In the genomic region with DNA sequence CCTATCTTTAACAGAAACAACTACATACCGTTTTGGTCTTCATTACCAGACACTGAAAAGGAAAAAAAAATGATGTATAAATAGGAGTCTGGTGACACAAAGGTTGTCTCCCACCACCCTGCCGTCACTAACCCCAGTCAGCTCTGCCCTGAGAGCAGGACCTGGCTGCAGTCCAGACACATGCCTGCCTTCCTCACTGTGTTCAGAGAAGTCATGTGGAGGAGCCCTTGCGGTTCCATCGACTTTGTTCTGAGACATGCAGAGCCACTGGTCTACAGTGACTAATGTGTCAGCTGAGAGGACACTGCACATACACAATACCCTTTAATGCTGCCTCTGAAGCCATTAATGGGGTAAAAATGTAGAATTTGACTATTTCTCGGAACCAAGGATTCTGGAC, we compare ENCODE assay signal across 26 mouse cellular contexts. TPM values are rescaled to one million over a fixed set of nuclear protein-coding genes. Genes with fewer than 3 reads are reported as not detected.
DNase-seq lines count a peak whose midpoint lies in the region; ATAC-seq and TF ChIP-seq lines count a peak whose summit lies in the region.
"Had no signal": no experiment of that assay in that cellular context is flagged by ENCODE, and none has a peak within 500 bp of the region (broad histone marks: within the 10 kb centered on the region; RNA-seq: fewer than 3 reads in every experiment).

No protein-coding gene starts in this region.

- H3K79me2 ChIP-seq in heart, adult 2 months (replicated peaks; ENCODE audit: control insufficient read depth, insufficient read depth, low read length) = no peaks in the 10 kb centered on the region

- H3K9me3 ChIP-seq in heart, postnatal 0 days (replicated peaks; ENCODE audit: control insufficient read depth, low read length) = no peaks in the 10 kb centered on the region
- H3K9me3 ChIP-seq: forebrain, embryonic 10.5 days; hindbrain, embryonic 13.5 days; limb, embryonic 10.5 days; liver, embryonic 15.5 days; lung, embryonic 15.5 days; megakaryocyte, embryonic 14.5 days; midbrain, embryonic 13.5 days had no signal

- no peak overlapping the region for H3K4me2 ChIP-seq in heart, postnatal 0 days (ENCODE audit: low read depth, low read length)
- H3K4me2 ChIP-seq: hindbrain, embryonic 13.5 days; liver, embryonic 15.5 days; lung, embryonic 15.5 days; midbrain, embryonic 13.5 days had no signal

- 38% methylated on average over 5 of the region's 5 CpGs for WGBS in heart, postnatal 0 days
- 55% methylated on average over 5 of the region's 5 CpGs for WGBS in heart, adult 2 months

- H3K4me3 ChIP-seq in heart, postnatal 0 days (ENCODE audit: low read depth, low read length) = no peak overlapping the region
- H3K4me3 ChIP-seq in heart, adult 2 months = no peak overlapping the region
- H3K4me3 ChIP-seq in layer of hippocampus, adult 2 months = no peak overlapping the region
- H3K4me3 ChIP-seq: forebrain, embryonic 10.5 days; hindbrain, embryonic 13.5 days; left cerebral cortex, adult 2 months; limb, embryonic 10.5 days; liver, embryonic 15.5 days; lung, embryonic 15.5 days; megakaryocyte, embryonic 14.5 days; midbrain, embryonic 13.5 days had no signal

- no peaks in the 10 kb centered on the region; the same call in 1 of the 2 replicates for H3K4me1 ChIP-seq in heart, postnatal 0 days (ENCODE audit: control insufficient read depth, insufficient read depth)
- H3K4me1 ChIP-seq in heart, adult 2 months (ENCODE audit: control insufficient read depth, insufficient read depth, low read length) = no peaks in the 10 kb centered on the region
- H3K4me1 ChIP-seq: hindbrain, embryonic 13.5 days; liver, embryonic 15.5 days; lung, embryonic 15.5 days had no signal

- H3K36me3 ChIP-seq in heart, postnatal 0 days (replicated peaks; ENCODE audit: control insufficient read depth, insufficient read depth, low read length) = peaks cover 6% of the 10 kb centered on the region
- H3K36me3 ChIP-seq in heart, adult 2 months (ENCODE audit: control insufficient read depth, insufficient read depth, low read length) = no peaks in the 10 kb centered on the region

- peak; percentile 30 to 42 for DNase-seq in cerebellum, postnatal 10 days
- DNase-seq in heart, postnatal 0 days (ENCODE audit: low spot score) = peak; percentile 31
- no peak for DNase-seq in heart, adult 2 months
- no peak for DNase-seq in layer of hippocampus, adult 2 months (ENCODE audit: low spot score in 2 of 2)
- DNase-seq in layer of hippocampus, adult 9-10 months (ENCODE audit: low spot score) = no peak
- DNase-seq in brain, embryonic 14.5 days (ENCODE audit: low read depth) = peak; percentile 8
- DNase-seq: adrenal gland, postnatal 10 days; cerebellum, adult 9-10 months; gastrocnemius, postnatal 10 days; kidney, adult 2 months; kidney, postnatal 14 days; liver; lung, postnatal 36 days had no signal

- TF ChIP-seq EP300 in heart, postnatal 0 days (IDR thresholded peaks at IDR 0.05; ENCODE audit: low read depth) = no peak
- no peak for TF ChIP-seq EP300 in heart, adult 2 months (IDR thresholded peaks at IDR 0.05; ENCODE audit: insufficient read depth, low read depth, low read length)

- no peak overlapping the region for H3K27ac ChIP-seq in heart, postnatal 0 days (ENCODE audit: low read depth)
- H3K27ac ChIP-seq in heart, adult 2 months = no peak overlapping the region
- H3K27ac ChIP-seq in layer of hippocampus, adult 2 months = peak overlapping the region; percentile 28
- H3K27ac ChIP-seq: forebrain, embryonic 10.5 days; hindbrain, embryonic 13.5 days; left cerebral cortex, adult 2 months; limb, embryonic 10.5 days; liver, embryonic 15.5 days; lung, embryonic 15.5 days; midbrain, embryonic 13.5 days had no signal

- H3K27me3 ChIP-seq in heart, postnatal 0 days (ENCODE audit: control insufficient read depth, insufficient read depth, low read length) = no peaks in the 10 kb centered on the region
- no peaks in the 10 kb centered on the region for H3K27me3 ChIP-seq in heart, adult 2 months (ENCODE audit: control insufficient read depth, insufficient read depth, low read length)
- H3K27me3 ChIP-seq: hindbrain, embryonic 13.5 days; liver, embryonic 15.5 days; lung, embryonic 15.5 days; megakaryocyte, embryonic 14.5 days; midbrain, embryonic 13.5 days had no signal

- TF ChIP-seq POLR2A in heart, adult 2 months (IDR thresholded peaks at IDR 0.05; ENCODE audit: insufficient read depth, low read depth, low read length) = no peak
- no peak for TF ChIP-seq POLR2A in brain, embryonic 14.5 days (IDR thresholded peaks at IDR 0.05; ENCODE audit: borderline replicate concordance, extremely low read depth, insufficient read depth, insufficient read length, poor library complexity, severe bottlenecking)

- no peak for ATAC-seq in cerebellum, adult (ENCODE audit: insufficient number of reproducible peaks, low FRiP score, low TSS enrichment)
- no peak for ATAC-seq in heart, postnatal 0 days (ENCODE audit: insufficient read depth, low read depth)
- ATAC-seq: forebrain, embryonic 16.5 days; inflammation-experienced regulatory T-cells, adult 6 months; midbrain, embryonic 13.5 days had no signal

- TF ChIP-seq CTCF in heart, postnatal 0 days (IDR thresholded peaks at IDR 0.05; ENCODE audit: low read depth) = no peak
- no peak for TF ChIP-seq CTCF in heart, adult 2 months (IDR thresholded peaks at IDR 0.05)
- TF ChIP-seq CTCF in layer of hippocampus, adult 2 months (conservative IDR thresholded peaks at IDR 0.05) = no peak
- TF ChIP-seq CTCF in brain, embryonic 14.5 days (IDR thresholded peaks at IDR 0.05; ENCODE audit: borderline replicate concordance, extremely low read depth, insufficient read depth, insufficient read length) = no peak

- no peak overlapping the region for H3K9ac ChIP-seq in heart, postnatal 0 days (replicated peaks; ENCODE audit: low read depth, low read length)
- no peak overlapping the region for H3K9ac ChIP-seq in heart, adult 2 months (ENCODE audit: low read depth, low read length)
- H3K9ac ChIP-seq: hindbrain, embryonic 13.5 days; liver, embryonic 15.5 days; lung, embryonic 15.5 days; midbrain, embryonic 13.5 days had no signal

- intact Hi-C loops in heart, adult 2 months (cut with DNase I) = no loop called here

RNA-seq across cellular contexts. Expression of a gene that starts 27.6 kb away (rescaled TPM):
- 24.7 and 34.8 TPM in 2 replicates for total RNA-seq in heart, postnatal 0 days (2014; rRNA removed; ENCODE audit: low replicate concordance)
- 11.3 and 12.1 TPM in 2 replicates for polyA plus RNA-seq in heart, postnatal 0 days (2015; fragmentation: Nextera tagmentation; extraction: Ambion mirVana)
- 10 to 100 TPM; 14.4 to 20.0 TPM for total RNA-seq in heart, adult 2 months (2021)
- 9.2 and 15.5 TPM in 2 replicates for polyA plus RNA-seq in heart, adult 2 months (2012; rRNA removed)
- 10 to 100 TPM; 25.3 to 25.7 TPM for total RNA-seq in layer of hippocampus, adult 2 months (2021)
- polyA plus RNA-seq in brain, embryonic 14.5 days (2012; rRNA removed) = 43.9 and 46.2 TPM in 2 replicates

RNA-seq across cellular contexts. Expression of a gene that starts 44.3 kb away (rescaled TPM):
- 4.1 and 11.4 TPM in 2 replicates for total RNA-seq in heart, postnatal 0 days (2014; rRNA removed; ENCODE audit: low replicate concordance)
- polyA plus RNA-seq in heart, postnatal 0 days (2015; fragmentation: Nextera tagmentation; extraction: Ambion mirVana) = 21.7 and 23.9 TPM in 2 replicates
- 10 to 100 TPM; 12.8 to 15.1 TPM for total RNA-seq in heart, adult 2 months (2021)
- 4.4 and 5.7 TPM in 2 replicates for polyA plus RNA-seq in heart, adult 2 months (2012; rRNA removed)
- total RNA-seq in layer of hippocampus, adult 2 months (2021) = 10 to 100 TPM; 14.8 to 16.9 TPM
- 13.6 and 13.8 TPM in 2 replicates for polyA plus RNA-seq in brain, embryonic 14.5 days (2012; rRNA removed)

RNA-seq across cellular contexts. Expression of a gene that starts 44.4 kb away (rescaled TPM):
- total RNA-seq in heart, postnatal 0 days (2014; rRNA removed; ENCODE audit: low replicate concordance) = not detected in 2 replicates
- polyA plus RNA-seq in heart, postnatal 0 days (2015; fragmentation: Nextera tagmentation; extraction: Ambion mirVana) = 0.25 and 0.32 TPM in 2 replicates
- total RNA-seq in heart, adult 2 months (2021) = under 1 TPM; 0.21 to 0.41 TPM
- 0.21 TPM in 1 of 2 replicates, not detected in the other for polyA plus RNA-seq in heart, adult 2 months (2012; rRNA removed)
- total RNA-seq in layer of hippocampus, adult 2 months (2021) = under 1 TPM; 0.18 to 0.44 TPM
- 0.16 and 0.20 TPM in 2 replicates for polyA plus RNA-seq in brain, embryonic 14.5 days (2012; rRNA removed)
- total RNA-seq: left cerebral cortex, adult 2 months; monocyte, adult 5-6 weeks; neutrophil, adult 5-6 weeks had no signal

Comparison
In these comparisons a context has a peak if more than half of its experiments do, and no peak if none do; other contexts are left out.
1. DNase-seq: peak in cerebellum, postnatal 10 days (2 of 2), heart, postnatal 0 days (single experiment) and brain, embryonic 14.5 days (single experiment); none in heart, adult 2 months (0 of 2), layer of hippocampus, adult 2 months (0 of 2) and layer of hippocampus, adult 9-10 months (single experiment).